Mouse (Mus musculus): ENCODE measurements around the gene Tmem170b.
"Not testable (repeated sequence)": the region's sequence is repeated elsewhere in the genome, so short reads cannot be mapped to it uniquely, and the experiment has no call there.

DNA sequence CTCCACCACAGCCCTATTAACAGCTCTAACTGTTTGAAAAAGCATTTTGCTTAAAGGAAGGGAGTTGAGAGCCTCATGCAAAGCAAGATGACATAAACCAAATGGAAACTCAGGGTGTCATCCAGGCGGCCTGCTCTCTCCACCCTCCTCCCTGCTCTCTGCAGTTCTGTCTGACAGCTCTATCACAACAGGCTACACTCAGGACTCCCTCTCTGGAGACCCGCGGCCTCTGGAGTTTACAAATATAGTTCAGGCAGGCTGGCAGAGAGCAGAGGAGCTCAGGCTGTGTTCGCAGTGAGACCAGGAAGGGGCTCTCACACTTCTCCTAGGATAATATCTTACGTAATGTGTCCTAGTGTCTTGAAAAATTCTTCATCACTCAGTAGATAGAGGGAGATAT lies 67.2 kb downstream of the Tmem170b start:
- not testable (repeated sequence) for TF ChIP-seq POLR2A (IDR thresholded peaks at IDR 0.05; ENCODE audit: control insufficient read depth, low read depth, low read length); CTCF (IDR thresholded peaks at IDR 0.05; ENCODE audit: control insufficient read depth, insufficient read depth, insufficient replicate concordance, low read depth, low read length)
